Mouse (Mus musculus) adrenal gland, postnatal 10 days (tissue): ENCODE data around the gene Lypd6b. TPM values are rescaled to one million over a fixed set of nuclear protein-coding genes. Genes with fewer than 3 reads are reported as not detected.

ENCODE experiments used
- DNase-seq: peaks from one replicate; pipeline ENCODE4 v3.0.0; 2021; ENCODE audit warnings: mixed read lengths
- long read RNA-seq, 2 experiments: library from polyadenylated mRNA; stranded (forward); transcript quantifications; one replicate each; pipeline ENCODE4 v2.0.0; 2021
- total RNA-seq, 2 experiments: library from RNA; stranded (reverse); gene quantifications; 2 replicates each; pipeline ENCODE4 v1.2.3; 2021

The Lypd6b gene
- total RNA-seq = under 1 TPM in 1 of 2 experiments, not detected in 1; 0.24 TPM
- long read RNA-seq, experiment 1, partial matches to known transcripts = 0 of 1 reads
- long read RNA-seq, experiment 1, other reads (novel, unspliced or antisense) = 1 of 1 reads
- long read RNA-seq, experiment 2 = 0 reads

GRCm38 (mm10) chr2:49787376-49788050 lies at the start of gene Lypd6b:
TSS of gene Lypd6b (plus strand) at chr2:49787688.
- DNase-seq = peak; percentile 22

GRCm38 (mm10) chr2:49739046-49739445 lies 48.4 kb upstream of the Lypd6b start:
- no peak for DNase-seq

GRCm38 (mm10) chr2:49741026-49741425 lies 46.5 kb upstream of the Lypd6b start:
- DNase-seq = no peak

DNA sequence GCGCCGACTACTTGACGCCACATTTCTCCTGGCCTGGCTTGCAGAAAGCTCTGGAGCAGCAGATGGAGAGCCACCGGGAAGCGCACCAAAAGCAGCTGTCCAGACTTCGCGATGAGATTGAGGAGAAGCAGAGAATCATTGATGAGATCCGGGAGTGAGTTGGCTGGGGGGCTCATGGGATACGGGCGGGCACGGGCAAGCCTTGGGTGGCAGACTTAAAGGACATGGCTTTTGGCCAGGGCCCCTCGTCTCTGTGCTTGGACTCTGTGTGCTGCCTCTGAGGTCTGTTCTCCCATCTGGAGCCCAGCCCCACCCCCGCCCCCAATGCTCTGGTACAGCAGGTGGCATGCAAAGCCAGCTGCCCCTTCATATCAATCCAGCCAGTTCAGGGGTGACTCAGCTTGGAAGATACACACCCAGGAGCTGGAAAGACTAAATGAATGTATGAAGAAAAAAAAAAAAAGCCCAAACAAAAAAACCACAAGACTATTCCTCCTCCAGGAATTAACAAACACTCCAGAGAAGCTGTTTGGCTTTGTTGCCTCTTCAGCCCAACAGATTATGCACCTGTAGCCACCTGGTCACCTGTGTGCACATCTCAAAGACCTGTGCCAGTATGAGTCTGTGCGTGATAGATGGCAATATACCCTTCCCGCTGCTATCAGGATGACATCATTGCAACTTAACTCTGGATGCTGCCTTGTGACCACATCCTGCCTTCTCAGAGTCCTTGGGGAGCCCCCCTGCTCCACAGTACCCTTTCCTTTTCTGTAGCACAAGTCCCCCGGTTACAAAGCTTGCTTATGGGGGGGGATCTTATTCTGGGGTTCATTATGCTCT lies 45.4 kb upstream of the Lypd6b start:
- no peak for DNase-seq

DNA sequence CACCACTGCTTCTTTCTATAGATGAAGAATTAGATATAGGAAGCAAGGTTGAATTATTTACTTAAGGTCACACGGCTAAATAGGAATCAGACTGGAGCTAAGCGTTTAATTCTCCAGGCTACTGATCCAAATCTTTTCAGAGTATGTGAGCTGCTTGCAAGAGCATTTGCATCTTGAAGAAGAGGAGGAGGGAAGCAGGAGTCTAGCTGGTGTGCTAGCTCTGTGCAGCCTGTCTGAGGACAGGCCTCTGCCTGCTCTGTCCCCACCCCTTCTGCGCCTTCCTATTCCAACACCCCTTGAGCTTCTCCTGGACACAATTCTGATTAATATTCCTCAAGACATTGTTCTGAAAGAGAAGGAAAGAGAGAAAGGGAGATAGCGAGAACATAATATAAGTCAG lies 44.6 kb upstream of the Lypd6b start:
- no peak for DNase-seq

- no peak for DNase-seq
These were observed 43.7 kb upstream of the Lypd6b start for GRCm38 (mm10) chr2:49743775-49744174.

DNA sequence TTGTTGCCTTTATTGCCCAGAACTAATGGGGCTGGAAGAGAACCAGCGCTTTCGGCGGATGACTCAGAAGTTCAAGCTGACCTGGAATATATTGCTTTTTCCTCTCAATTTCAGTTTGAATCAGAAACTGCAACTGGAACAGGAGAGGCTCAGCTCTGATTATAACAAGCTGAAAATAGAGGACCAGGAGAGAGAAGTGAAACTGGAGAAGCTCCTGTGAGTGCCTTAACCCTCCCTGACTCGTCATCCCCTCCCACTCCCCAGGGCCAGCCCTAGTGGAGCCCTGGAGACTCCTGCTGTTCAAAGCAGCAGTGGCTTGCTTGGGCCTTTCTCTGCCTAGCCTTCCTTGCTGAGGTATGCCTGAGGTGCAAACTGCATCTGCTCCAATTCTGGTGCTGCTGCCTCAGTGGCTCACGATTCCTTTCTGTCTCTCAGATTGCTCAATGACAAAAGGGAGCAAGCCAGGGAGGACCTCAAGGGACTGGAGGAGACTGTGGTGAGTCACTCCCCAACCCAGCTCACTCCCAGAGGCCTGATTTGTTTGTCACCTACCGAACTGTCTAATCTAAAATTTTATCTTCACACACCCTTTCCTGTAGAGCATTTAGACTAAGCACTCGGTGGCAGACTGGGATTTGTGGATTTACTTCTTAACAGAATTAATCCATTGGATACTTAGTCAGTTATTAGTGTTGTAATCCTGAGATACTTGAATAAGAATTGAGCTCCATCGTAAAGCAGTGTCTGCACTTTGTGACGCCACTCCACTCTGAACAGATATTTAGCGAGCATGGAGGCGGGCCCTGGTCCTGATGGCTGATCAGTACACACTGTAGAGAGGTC lies 43.0 kb upstream of the Lypd6b start:
- DNase-seq = peak; percentile 40

DNA sequence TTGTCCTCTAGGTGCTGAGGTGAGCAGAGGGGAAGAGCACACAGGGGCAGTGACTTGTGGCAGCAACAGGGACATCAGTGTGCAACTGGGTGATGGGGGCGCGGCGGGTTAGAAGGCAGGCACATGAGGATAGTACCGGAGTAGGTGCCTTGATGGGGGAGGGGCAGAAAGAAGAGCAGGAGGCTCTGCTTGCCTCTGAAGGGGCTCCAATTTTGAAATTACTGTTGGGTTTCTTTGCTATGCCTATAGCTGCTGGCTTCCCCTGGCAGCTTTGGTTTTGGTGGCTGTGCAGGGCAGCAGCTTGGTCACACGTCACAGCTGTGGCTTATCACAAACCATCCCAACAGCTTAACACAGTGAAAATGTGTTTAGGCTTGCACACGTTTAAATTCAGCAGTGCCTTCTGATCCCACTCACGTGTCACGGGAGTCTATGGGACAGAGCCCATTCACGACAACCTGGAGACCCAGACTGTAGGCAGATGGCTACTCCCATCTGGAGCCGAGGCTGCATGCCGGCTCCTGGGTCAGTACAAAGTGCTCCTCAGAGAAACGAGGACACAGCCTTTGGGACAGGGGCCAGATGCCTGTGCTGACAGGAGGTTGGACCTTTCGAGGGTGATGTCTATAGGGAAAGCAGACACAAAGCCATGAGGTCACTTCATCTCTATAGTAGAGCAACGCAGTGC lies 42.2 kb upstream of the Lypd6b start:
- DNase-seq = no peak

DNA sequence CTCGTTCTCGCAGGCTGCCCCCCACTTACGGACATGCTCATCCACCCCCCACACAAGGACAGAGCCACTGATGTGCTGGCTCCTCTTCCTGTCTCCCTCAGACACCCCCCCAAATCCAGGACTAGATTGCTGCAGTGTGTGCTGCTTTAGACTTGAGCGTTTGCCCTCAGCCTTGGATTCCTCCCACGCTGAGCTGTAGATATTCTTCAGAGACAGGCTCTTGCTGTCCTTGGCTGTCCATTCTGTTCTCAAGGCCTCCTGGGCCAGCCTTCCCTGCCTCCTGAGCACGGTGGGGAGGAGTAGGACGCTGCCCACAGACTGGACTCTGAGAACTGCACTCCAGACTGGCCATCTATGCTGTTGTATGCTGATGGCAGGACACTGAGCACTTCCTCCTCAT lies 40.5 kb upstream of the Lypd6b start:
- DNase-seq = peak; percentile 68

GRCm38 (mm10) chr2:49747670-49748069 lies 39.8 kb upstream of the Lypd6b start:
- DNase-seq = no peak

DNA sequence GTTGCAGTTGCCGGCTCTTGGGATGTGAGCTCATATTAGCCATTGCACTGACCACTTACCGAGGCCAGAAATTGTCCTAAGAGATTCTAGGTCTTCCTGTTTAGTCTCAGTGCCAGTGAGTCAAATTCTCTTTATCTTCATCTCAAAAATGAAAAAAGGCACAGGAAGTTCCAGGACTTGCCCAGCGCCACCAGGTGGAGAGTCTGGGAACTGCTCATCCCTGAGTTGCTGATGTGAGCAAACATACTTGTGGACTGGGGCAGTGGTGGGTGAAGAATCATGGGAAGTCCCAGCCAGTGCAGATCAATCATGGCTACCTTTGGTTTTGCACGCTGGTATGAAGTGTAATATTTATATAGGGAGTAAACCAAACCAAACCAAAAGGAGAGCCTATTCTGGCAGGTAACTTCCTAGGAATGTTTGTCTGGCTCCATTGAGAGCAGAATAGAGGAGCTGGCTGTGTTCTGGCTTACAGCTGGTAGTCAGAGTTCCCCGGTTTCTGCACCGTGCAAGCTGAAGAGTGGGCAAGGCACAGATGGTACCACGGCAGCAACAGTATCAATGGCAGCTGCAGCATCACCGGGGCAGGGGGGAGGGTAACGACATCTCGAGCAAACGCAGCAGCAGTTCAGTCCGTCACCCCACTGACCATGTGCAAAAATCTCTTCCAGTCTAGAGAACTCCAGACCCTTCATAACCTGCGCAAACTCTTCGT lies 38.7 kb upstream of the Lypd6b start:
- peak; percentile 55 for DNase-seq

DNA sequence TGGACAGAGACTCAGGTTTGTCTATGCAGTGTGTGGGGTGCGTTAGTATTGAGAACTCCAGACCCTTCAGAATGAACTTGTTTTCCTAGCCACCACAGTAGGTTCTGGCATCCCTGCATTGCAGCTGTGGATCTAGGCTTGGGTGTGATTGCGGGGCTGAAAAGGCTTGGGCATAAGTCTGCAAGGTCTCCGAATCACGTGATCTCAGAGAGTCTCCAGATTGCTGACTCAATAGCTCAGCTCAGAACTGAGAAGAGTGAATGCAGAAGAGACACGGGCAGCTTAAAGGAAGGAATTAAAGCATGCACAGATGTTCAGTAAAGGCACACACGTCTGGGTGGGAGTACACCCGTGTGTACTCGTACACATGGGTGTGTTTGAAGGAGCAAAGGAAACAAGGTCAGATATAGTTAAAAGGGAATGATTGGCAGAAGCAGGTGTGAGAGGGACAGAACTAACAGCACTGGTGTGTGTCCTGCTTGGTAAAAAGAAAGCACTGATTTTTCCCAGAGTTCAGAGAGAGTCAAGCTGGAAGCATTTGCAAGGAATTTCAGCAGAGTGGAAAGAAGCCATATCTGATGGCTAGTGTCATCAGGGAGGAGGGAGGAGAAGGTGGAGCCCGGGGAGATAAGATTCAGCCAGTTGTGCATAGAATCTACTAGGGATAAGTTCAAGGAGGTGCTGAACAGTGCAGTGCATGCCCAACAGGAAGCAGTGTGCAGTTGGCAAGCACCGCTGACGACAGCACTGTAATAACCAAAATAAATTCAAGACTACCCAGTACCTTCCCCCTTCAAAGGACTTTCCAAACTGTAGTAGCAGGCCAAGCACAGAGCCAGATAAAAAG lies 37.5 kb upstream of the Lypd6b start:
- no peak for DNase-seq

DNA sequence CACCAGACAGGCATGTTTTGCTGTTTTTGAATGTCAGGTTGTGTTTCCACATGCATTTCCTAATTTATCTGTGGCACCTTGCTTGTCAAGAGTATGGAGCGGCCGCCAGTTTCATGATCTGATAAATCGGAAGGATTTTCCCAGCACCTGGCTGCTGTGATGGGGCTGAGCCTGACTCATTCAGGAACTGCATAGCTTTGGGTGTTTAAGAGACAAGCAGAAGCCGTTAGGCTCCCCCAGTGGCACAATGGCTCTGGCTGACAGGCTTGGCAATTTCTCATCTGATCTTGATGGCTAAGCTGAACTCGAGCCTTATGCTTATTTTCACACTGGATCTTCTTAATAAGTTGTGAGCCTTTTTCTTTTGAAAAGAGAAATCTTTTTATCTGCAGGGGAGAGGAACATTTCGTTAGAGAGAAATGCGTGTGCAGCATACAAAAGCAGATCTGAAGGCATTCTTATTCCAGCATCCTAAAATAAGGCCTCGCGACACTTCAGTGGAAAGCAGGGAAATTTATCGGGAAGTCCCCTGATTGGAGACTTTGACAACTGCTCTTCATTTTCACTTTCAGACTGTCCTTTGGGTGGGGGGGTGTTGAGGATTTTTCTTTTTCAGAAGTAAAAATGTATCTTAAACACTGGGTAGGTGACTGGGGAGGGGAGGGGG lies 35.8 kb upstream of the Lypd6b start:
- no peak for DNase-seq

- no peak for DNase-seq
These were observed 35.3 kb upstream of the Lypd6b start for GRCm38 (mm10) chr2:49752211-49752607.

DNA sequence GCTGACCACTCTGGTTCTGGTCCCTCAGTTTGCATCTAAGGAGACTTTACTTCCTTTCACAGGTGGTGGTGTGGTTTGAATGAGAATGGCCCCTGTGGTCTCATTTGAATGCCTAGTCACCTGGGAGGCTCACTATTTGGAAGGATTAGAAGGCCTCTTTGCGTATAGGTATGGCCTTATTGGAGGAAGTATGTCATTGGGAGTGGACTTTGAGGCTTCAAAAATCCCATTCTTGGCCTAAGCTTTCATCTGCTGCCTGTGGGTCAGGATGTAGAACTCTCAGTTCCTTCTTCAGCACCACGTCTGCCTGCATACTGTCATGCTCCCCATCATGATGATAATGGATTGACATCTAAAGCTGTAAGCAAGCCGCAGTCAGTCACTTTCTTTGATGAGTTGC lies 34.4 kb upstream of the Lypd6b start:
- no peak for DNase-seq

DNA sequence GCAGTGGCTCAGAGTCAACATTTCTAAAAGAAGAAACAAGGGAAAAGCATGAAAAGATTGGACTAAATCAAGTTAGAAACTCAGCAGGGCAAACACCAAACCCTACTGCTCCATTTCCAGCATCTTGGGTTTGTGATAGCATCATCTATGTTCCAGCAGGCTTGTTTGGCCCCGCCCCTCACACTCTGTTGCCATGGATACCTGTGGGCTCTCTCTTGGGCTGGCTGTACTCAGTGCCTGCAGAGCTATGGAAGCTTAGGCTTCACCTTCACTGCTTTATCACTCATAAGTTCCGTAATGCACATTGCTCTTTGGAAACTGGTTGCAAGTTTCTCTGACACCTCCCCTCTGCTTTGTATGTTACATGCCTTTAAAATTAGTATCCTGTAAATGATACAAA lies 32.4 kb upstream of the Lypd6b start:
- DNase-seq = no peak

DNA sequence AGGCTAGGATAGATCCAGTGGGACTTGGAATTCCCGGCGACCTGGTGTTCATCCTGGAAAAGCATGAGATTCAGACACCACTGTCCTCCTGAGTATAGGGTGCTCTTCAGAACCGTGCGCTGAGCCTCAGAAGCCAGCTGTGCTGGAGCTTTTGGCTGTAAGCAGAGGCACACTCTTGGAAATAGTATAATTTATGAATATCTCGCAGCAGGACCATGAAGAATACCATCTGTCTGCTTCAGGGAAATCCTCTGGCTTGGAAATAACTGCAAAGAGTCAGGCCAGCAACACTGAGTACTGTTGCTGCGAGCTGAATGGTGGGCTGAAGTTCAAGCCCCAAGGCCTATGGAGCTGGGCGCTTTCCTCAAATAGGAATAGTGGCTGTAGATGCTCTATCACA lies 29.9 kb upstream of the Lypd6b start:
- DNase-seq = no peak

- peak; percentile 54 for DNase-seq
These were observed 23.0 kb upstream of the Lypd6b start for GRCm38 (mm10) chr2:49764331-49764946.

- DNase-seq = no peak
These were observed 18.6 kb upstream of the Lypd6b start for GRCm38 (mm10) chr2:49768916-49769315.
